Mouse (Mus musculus): ENCODE results near the gene Olfr591. TPM values are rescaled to one million over a fixed set of nuclear protein-coding genes. Genes with fewer than 3 reads are reported as not detected.
"Not testable (repeated sequence)": the region's sequence is repeated elsewhere in the genome, so short reads cannot be mapped to it uniquely, and the experiment has no call there.

Olfr591 gene
- total RNA-seq (2021): not detected
- long read RNA-seq, experiment 1: 0 reads
- long read RNA-seq, experiment 2: 0 reads

- no peak for DNase-seq (ENCODE audit: low spot score in 2 of 2)
Observed at GRCm38 (mm10) chr7:103178240-103178639, at the start of gene Olfr591. Gene Olfr591, minus strand, starts transcription at chr7:103178340.

GRCm38 (mm10) chr7:103216696-103217095 is 38.6 kb upstream of the Olfr591 start, which contains the start of gene Olfr594:
Gene Olfr594, plus strand, starts transcription at chr7:103216996.
- DNase-seq (ENCODE audit: low spot score in 2 of 2): no peak

- not testable (repeated sequence) for DNase-seq (ENCODE audit: low spot score in 2 of 2)
Observed at GRCm38 (mm10) chr7:103212050-103212449, 33.9 kb upstream of the Olfr591 start.

GRCm38 (mm10) chr7:103211562-103211961 is 33.4 kb upstream of the Olfr591 start, which contains the start of gene Olfr593:
Gene Olfr593, plus strand, starts transcription at chr7:103211862.
- DNase-seq (ENCODE audit: low spot score in 2 of 2): no peak

GRCm38 (mm10) chr7:103184503-103184902 is 6.4 kb upstream of the Olfr591 start, which contains the start of gene Olfr592:
Gene Olfr592, plus strand, starts transcription at chr7:103184803.
- not testable (repeated sequence) for DNase-seq (ENCODE audit: low spot score in 2 of 2)

- no peak for DNase-seq (ENCODE audit: low spot score in 2 of 2)
Observed at GRCm38 (mm10) chr7:103169697-103170096, 8.4 kb downstream of the Olfr591 start.

- DNase-seq (ENCODE audit: low spot score in 2 of 2): no peak
Observed at GRCm38 (mm10) chr7:103156256-103156655, 21.9 kb downstream of the Olfr591 start, which contains the start of gene Olfr589. Gene Olfr589, minus strand, starts transcription at chr7:103156356.

- no peak for DNase-seq (ENCODE audit: low spot score in 2 of 2)
Observed at GRCm38 (mm10) chr7:103140579-103140978, 37.6 kb downstream of the Olfr591 start, which contains the start of gene Olfr588-ps1. Gene Olfr588-ps1, plus strand, starts transcription at chr7:103140879.

- DNase-seq (ENCODE audit: low spot score in 2 of 2): no peak
Observed at GRCm38 (mm10) chr7:103125538-103125937, 52.6 kb downstream of the Olfr591 start, which contains the start of gene Olfr586. Gene Olfr586, minus strand, starts transcription at chr7:103125638.

- no peak for DNase-seq (ENCODE audit: low spot score in 2 of 2)
Observed at GRCm38 (mm10) chr7:103119406-103119805, 58.7 kb downstream of the Olfr591 start.

Other genes starting within 250 kb of the Olfr591 start
- gene Olfr573-ps1, start 235.8 kb downstream of the Olfr591 start, total RNA-seq (2021): not detected
- not detected for gene Olfr574, start 229.9 kb downstream of the Olfr591 start, total RNA-seq (2021)
- gene Olfr575, start 219.6 kb downstream of the Olfr591 start, total RNA-seq (2021): not detected
- not detected for gene Olfr576, start 215.7 kb downstream of the Olfr591 start, total RNA-seq (2021)
- gene Olfr577, start 202.4 kb downstream of the Olfr591 start, total RNA-seq (2021): not detected
- gene Olfr578, start 189.0 kb downstream of the Olfr591 start, total RNA-seq (2021): not detected
- gene Olfr582, start 140.3 kb downstream of the Olfr591 start, total RNA-seq (2021): not detected
- not detected for gene Olfr583, start 127.0 kb downstream of the Olfr591 start, total RNA-seq (2021)
- not detected for gene Olfr584, start 96.5 kb downstream of the Olfr591 start, total RNA-seq (2021)
- gene Olfr585, start 80.6 kb downstream of the Olfr591 start, total RNA-seq (2021): not detected
- gene Olfr586, start 52.7 kb downstream of the Olfr591 start, total RNA-seq (2021): not detected
- not detected for gene Olfr588-ps1, start 37.5 kb downstream of the Olfr591 start, total RNA-seq (2021)
- gene Olfr589, start 22.0 kb downstream of the Olfr591 start, total RNA-seq (2021): not detected
- not detected for gene Olfr592, start 6.5 kb upstream of the Olfr591 start, total RNA-seq (2021)
- not detected for gene Olfr593, start 33.5 kb upstream of the Olfr591 start, total RNA-seq (2021)
- gene Olfr594, start 38.7 kb upstream of the Olfr591 start, total RNA-seq (2021): not detected
- not detected for gene Usp17ld, start 74.2 kb upstream of the Olfr591 start, total RNA-seq (2021)
- gene Olfr596, start 127.3 kb upstream of the Olfr591 start, total RNA-seq (2021): not detected
- gene Olfr597, start 138.0 kb upstream of the Olfr591 start, total RNA-seq (2021): not detected
- gene Olfr598, start 145.2 kb upstream of the Olfr591 start, total RNA-seq (2021): not detected
- not detected for gene Olfr599, start 157.6 kb upstream of the Olfr591 start, total RNA-seq (2021)
- gene Olfr600, start 171.3 kb upstream of the Olfr591 start, total RNA-seq (2021): not detected
- not detected for gene Olfr601, start 184.3 kb upstream of the Olfr591 start, total RNA-seq (2021)
- not detected for gene Olfr603, start 207.8 kb upstream of the Olfr591 start, total RNA-seq (2021)
- gene Usp17lc, start 236.7 kb upstream of the Olfr591 start, total RNA-seq (2021): not detected